Mouse (Mus musculus) brain, embryonic 14.5 days (tissue): ENCODE data around the gene Ano10.

Experiments used
- CTCF ChIP-seq: fragments of 200-500 bp; IDR thresholded peaks from 2 replicates; pipeline ENCODE4 v1.5.1; 2012; ENCODE audit warnings: inconsistent platforms, mild to moderate bottlenecking, moderate library complexity, borderline replicate concordance; ENCODE audit not compliant: insufficient read depth, insufficient read length; ENCODE audit errors: extremely low read depth
- POLR2A ChIP-seq: fragments of 200-500 bp; IDR thresholded peaks from 2 replicates; pipeline ENCODE4 v1.6.1; 2012; ENCODE audit warnings: mild to moderate bottlenecking, inconsistent platforms, borderline replicate concordance; ENCODE audit not compliant: poor library complexity, insufficient read depth, insufficient read length, severe bottlenecking; ENCODE audit errors: extremely low read depth

- TF ChIP-seq POLR2A (no peak), CTCF (no peak)
These were observed 6.7 kb downstream of the Ano10 start for GRCm38 (mm10) chr9:122287526-122287925.
